Mouse (Mus musculus) liver, embryonic 13.5 days (tissue): ENCODE data around the gene Ube2o. TPM values are rescaled to one million over a fixed set of nuclear protein-coding genes. Genes with fewer than 3 reads are reported as not detected.
A peak's percentile ranks its signal among the peaks of the same experiment; 100 is the strongest.

Source experiments
- ATAC-seq: fragments of 200-750 bp; cut with Nextera tagmentation; 2 replicates; pipeline ENCODE4 v1.8.0; 2017; ENCODE audit warnings: low read depth, mild to moderate bottlenecking, moderate number of reproducible peaks, moderate library complexity
- DNase-seq: peaks from one replicate; pipeline ENCODE4 v3.0.0; 2022
- H3K27ac ChIP-seq: fragments of 300-500 bp; sonication (generic); 2 replicates; pipeline ENCODE4 v1.5.1; 2015; ENCODE audit warnings: moderate library complexity, mild to moderate bottlenecking, inconsistent platforms
- H3K27me3 ChIP-seq: fragments of 300-500 bp; sonication (generic); 2 replicates; pipeline ENCODE4 v1.6.1; 2015; ENCODE audit warnings: mild to moderate bottlenecking, inconsistent platforms
- H3K36me3 ChIP-seq: fragments of 300-500 bp; sonication (generic); 2 replicates; pipeline ENCODE4 v1.6.1; 2015; ENCODE audit warnings: mild to moderate bottlenecking, inconsistent platforms
- H3K4me1 ChIP-seq: fragments of 300-500 bp; sonication (generic); replicated peaks from 2 replicates; pipeline ENCODE4 v1.6.1; 2015; ENCODE audit warnings: inconsistent platforms
- H3K4me2 ChIP-seq: fragments of 300-500 bp; sonication (generic); 2 replicates; pipeline ENCODE4 v1.6.1; 2015; ENCODE audit warnings: inconsistent platforms, mild to moderate bottlenecking, moderate library complexity
- H3K4me3 ChIP-seq: fragments of 300-500 bp; sonication (generic); replicated peaks from 2 replicates; pipeline ENCODE4 v1.5.1; 2015; ENCODE audit warnings: mild to moderate bottlenecking, inconsistent platforms
- H3K9ac ChIP-seq: fragments of 300-500 bp; sonication (generic); 2 replicates; pipeline ENCODE4 v1.6.1; 2015; ENCODE audit warnings: mild to moderate bottlenecking, inconsistent platforms
- H3K9me3 ChIP-seq: fragments of 300-500 bp; sonication (generic); replicated peaks from 2 replicates; pipeline ENCODE4 v1.6.1; 2016; ENCODE audit warnings: inconsistent platforms
- WGBS: fragments of 180-500 bp; shearing (Covaris S2); methylation state at CpG from one replicate; pipeline ENCODE4 v1.1.7; 2015; ENCODE audit not compliant: insufficient replicate concordance; 5-methylcytosine and 5-hydroxymethylcytosine counted together
- polyA plus RNA-seq: library from polyadenylated mRNA; unstranded; fragments of >200 nt; fragmentation: Nextera tagmentation; extraction: Ambion mirVana; gene quantifications from 2 replicates; pipeline ENCODE4 v1.2.1, GENCODE M21; 2015

Gene Ube2o
- polyA plus RNA-seq, 1 experiment from 2014 or later: 22.1 TPM

- DNase-seq: no peak
Measured at GRCm38 (mm10) chr11:116522046-116522445, 59.2 kb downstream of the Ube2o start.

GRCm38 (mm10) chr11:116521143-116521542 lies 60.1 kb downstream of the Ube2o start:
- peaks cover 48% of the 10 kb centered on the region for H3K27me3 ChIP-seq
- peaks cover 31% of the 10 kb centered on the region for H3K4me1 ChIP-seq
- H3K4me3 ChIP-seq: no peak overlapping the region
- H3K4me2 ChIP-seq: no peak overlapping the region
- H3K9ac ChIP-seq: no peak overlapping the region
- H3K27ac ChIP-seq: no peak overlapping the region
- WGBS: 23% methylated on average over 3 of the region's 3 CpGs
- no peaks in the 10 kb centered on the region for H3K9me3 ChIP-seq
- DNase-seq (peak; percentile 59), ATAC-seq (peak; percentile 81)
- H3K36me3 ChIP-seq: no peaks in the 10 kb centered on the region

More at GRCm38 (mm10) chr11:116522046-116522445, 59.2 kb downstream of the Ube2o start:
- no peak for ATAC-seq
- Histone ChIP-seq H3K9me3 (no peaks in the 10 kb centered on the region), H3K36me3 (no peaks in the 10 kb centered on the region), H3K4me1 (peaks cover 31% of the 10 kb centered on the region), H3K27me3 (peaks cover 54% of the 10 kb centered on the region), H3K4me3 (no peak overlapping the region), H3K4me2 (no peak overlapping the region), H3K27ac (no peak overlapping the region), H3K9ac (no peak overlapping the region)
- 73% methylated on average over 3 of the region's 3 CpGs for WGBS

DNA sequence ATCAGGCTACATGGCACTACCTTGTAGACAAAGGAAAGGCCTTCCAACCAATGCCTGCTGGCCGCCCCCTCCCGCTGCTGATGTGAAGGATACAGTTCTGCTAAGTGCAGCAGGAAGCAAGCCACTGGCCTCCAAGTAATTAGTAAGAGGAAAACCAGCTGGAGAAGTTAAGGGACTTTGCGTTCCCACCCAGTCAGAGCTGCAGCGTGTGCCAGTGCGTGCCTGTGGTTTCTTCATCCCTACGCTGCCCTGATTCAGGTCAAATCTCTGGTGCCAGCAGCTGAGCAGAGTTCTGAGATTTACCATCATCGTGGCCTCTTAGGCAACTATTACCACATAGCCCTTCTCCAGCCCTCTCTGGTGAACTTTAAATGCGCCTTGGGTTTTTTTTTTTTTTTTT lies 62.8 kb downstream of the Ube2o start:
- H3K27ac ChIP-seq: no peak overlapping the region
- H3K9me3 ChIP-seq: no peaks in the 10 kb centered on the region
- H3K27me3 ChIP-seq: peaks cover 39% of the 10 kb centered on the region
- H3K36me3 ChIP-seq: no peaks in the 10 kb centered on the region
- no peak for ATAC-seq
- no peak overlapping the region for H3K9ac ChIP-seq
- no peak for DNase-seq
- H3K4me3 ChIP-seq: no peak overlapping the region
- 47% methylated on average over 8 of the region's 8 CpGs for WGBS
- no peak overlapping the region for H3K4me2 ChIP-seq
- peaks cover 28% of the 10 kb centered on the region for H3K4me1 ChIP-seq

- Histone ChIP-seq H3K36me3 (no peaks in the 10 kb centered on the region), H3K27me3 (peaks cover 23% of the 10 kb centered on the region), H3K4me1 (peaks cover 24% of the 10 kb centered on the region), H3K9ac (no peak overlapping the region), H3K27ac (no peak overlapping the region), H3K4me3 (no peak overlapping the region), H3K9me3 (no peaks in the 10 kb centered on the region), H3K4me2 (no peak overlapping the region)
- no peak for ATAC-seq
- DNase-seq: no peak
- 38% methylated on average over 24 of the region's 24 CpGs for WGBS
Measured at GRCm38 (mm10) chr11:116515330-116516020, 65.8 kb downstream of the Ube2o start.

GRCm38 (mm10) chr11:116513531-116514038 lies 67.7 kb downstream of the Ube2o start:
- Histone ChIP-seq H3K4me2 (no peak overlapping the region), H3K36me3 (no peaks in the 10 kb centered on the region), H3K9me3 (no peaks in the 10 kb centered on the region), H3K27me3 (peaks cover 15% of the 10 kb centered on the region), H3K4me1 (peaks cover 23% of the 10 kb centered on the region), H3K4me3 (no peak overlapping the region), H3K9ac (no peak overlapping the region), H3K27ac (no peak overlapping the region)
- no peak for DNase-seq
- WGBS: 69% methylated on average over 4 of the region's 4 CpGs
- ATAC-seq: no peak

GRCm38 (mm10) chr11:116512987-116513386 lies 68.3 kb downstream of the Ube2o start:
- DNase-seq: no peak
- peaks cover 11% of the 10 kb centered on the region for H3K27me3 ChIP-seq
- H3K4me3 ChIP-seq: no peak overlapping the region
- WGBS: 72% methylated on average over 6 of the region's 6 CpGs
- no peak overlapping the region for H3K27ac ChIP-seq
- H3K9ac ChIP-seq: no peak overlapping the region
- H3K36me3 ChIP-seq: no peaks in the 10 kb centered on the region
- H3K4me2 ChIP-seq: no peak overlapping the region
- H3K4me1 ChIP-seq: peaks cover 24% of the 10 kb centered on the region
- H3K9me3 ChIP-seq: no peaks in the 10 kb centered on the region
- no peak for ATAC-seq

DNA sequence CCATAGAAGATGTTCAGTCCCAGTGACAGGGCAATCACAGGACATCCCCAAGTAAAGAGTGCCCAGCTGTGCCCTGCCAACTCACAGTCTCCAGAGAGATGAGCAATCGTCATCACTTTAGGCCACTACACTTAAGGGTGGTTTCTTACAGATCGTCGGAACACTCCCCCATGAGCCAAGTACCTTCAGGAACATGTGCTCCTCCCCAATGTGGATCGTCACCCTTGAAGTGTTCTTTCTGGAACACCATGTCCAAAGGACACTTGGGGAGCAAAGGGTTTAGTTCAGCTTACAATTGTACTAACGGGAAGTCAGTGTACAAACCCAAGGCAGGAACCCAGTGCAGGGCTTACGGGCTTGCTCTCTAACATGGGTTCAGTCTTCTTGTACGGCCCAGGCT lies 69.1 kb downstream of the Ube2o start:
- ATAC-seq (no peak), DNase-seq (no peak)
- Histone ChIP-seq H3K4me1 (peaks cover 31% of the 10 kb centered on the region), H3K27ac (no peak overlapping the region), H3K9ac (no peak overlapping the region), H3K9me3 (no peaks in the 10 kb centered on the region), H3K27me3 (peaks cover 7% of the 10 kb centered on the region; the same call in 1 of the 2 replicates), H3K36me3 (no peaks in the 10 kb centered on the region), H3K4me3 (no peak overlapping the region), H3K4me2 (no peak overlapping the region)
- 85% methylated on average over 7 of the region's 7 CpGs for WGBS

DNA sequence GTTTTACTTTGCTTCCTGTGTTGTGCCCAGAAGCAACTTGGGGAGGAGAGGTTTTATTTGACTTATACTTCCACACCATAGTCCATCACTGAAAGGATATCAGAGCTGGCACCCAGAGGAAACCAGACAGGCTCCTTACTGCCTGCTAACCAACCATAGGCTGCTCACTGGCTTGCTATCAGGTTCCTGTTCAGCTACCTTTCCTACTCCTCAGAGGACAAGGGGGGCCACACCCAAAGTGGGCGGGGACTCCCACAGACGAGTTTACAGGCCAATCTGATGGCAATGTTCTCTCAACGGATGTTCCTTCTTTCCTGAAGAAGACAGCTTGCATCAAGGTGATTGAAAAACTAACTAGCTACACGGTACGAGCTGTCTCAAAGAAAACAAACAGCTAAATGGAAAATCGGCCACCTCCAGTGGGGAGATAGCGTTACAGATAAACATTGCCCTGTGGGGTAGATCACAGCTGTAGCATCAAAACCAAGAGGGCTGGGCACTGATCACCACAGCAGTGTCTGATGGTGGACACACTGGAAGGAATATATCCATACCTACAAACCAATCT lies 69.9 kb downstream of the Ube2o start:
- H3K4me2 ChIP-seq: no peak overlapping the region
- H3K36me3 ChIP-seq: no peaks in the 10 kb centered on the region
- ATAC-seq (peak; percentile 59; the same call in 1 of the 2 replicates), DNase-seq (peak; percentile 63)
- H3K9me3 ChIP-seq: no peaks in the 10 kb centered on the region
- H3K4me1 ChIP-seq: peaks cover 39% of the 10 kb centered on the region
- peak overlapping the region; percentile 50 for H3K27ac ChIP-seq
- peaks cover 7% of the 10 kb centered on the region; the same call in 1 of the 2 replicates for H3K27me3 ChIP-seq
- no peak overlapping the region for H3K9ac ChIP-seq
- 39% methylated on average over 7 of the region's 7 CpGs for WGBS
- H3K4me3 ChIP-seq: no peak overlapping the region

DNA sequence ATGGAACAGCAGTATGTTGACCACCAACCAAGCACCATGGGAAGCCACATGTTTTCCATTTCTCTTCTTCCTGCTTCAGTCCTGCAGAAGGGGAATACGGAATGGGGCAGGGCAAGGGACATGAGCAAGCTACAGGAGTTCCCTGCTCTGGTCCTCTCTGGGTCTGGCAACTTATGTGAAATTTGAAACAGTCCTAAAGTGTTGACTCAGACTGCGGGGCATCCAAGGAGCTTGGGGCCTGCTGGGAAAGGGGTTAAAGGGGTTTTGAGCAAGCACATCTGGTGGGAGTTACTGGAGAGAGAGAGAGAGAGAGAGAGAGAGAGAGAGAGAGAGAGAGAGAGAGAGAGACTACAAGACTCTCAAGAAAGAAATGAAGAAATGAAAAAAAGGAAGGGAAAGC lies 72.6 kb downstream of the Ube2o start:
- no peak overlapping the region for H3K4me2 ChIP-seq
- no peaks in the 10 kb centered on the region for H3K36me3 ChIP-seq
- DNase-seq (no peak), ATAC-seq (no peak)
- H3K4me1 ChIP-seq: peaks cover 57% of the 10 kb centered on the region
- peak overlapping the region; percentile 66; the same call in 1 of the 2 replicates for H3K27ac ChIP-seq
- no peak overlapping the region for H3K4me3 ChIP-seq
- H3K9ac ChIP-seq: no peak overlapping the region
- no peaks in the 10 kb centered on the region for H3K27me3 ChIP-seq
- no peaks in the 10 kb centered on the region for H3K9me3 ChIP-seq
- 75% methylated on average over 2 of the region's 2 CpGs for WGBS

GRCm38 (mm10) chr11:116506151-116506875 lies 74.9 kb downstream of the Ube2o start:
- H3K27me3 ChIP-seq: no peaks in the 10 kb centered on the region
- peak overlapping the region; percentile 59 for H3K9ac ChIP-seq
- DNase-seq (peak; percentile 74), ATAC-seq (peak; percentile 89)
- WGBS: 38% methylated on average over 17 of the region's 17 CpGs
- no peaks in the 10 kb centered on the region for H3K36me3 ChIP-seq
- H3K4me3 ChIP-seq: no peak overlapping the region; the same call in 1 of the 2 replicates
- no peaks in the 10 kb centered on the region for H3K9me3 ChIP-seq
- peak overlapping the region; percentile 51 for H3K4me2 ChIP-seq
- H3K27ac ChIP-seq: peak overlapping the region; percentile 97
- H3K4me1 ChIP-seq: peaks cover 48% of the 10 kb centered on the region

- H3K4me3 ChIP-seq: no peak overlapping the region
- whole genome bisulfite sequencing: 29% methylated on average over 5 of the region's 5 CpGs
- ATAC-seq: peak; percentile 57
- no peaks in the 10 kb centered on the region for H3K36me3 ChIP-seq
- H3K27me3 ChIP-seq: no peaks in the 10 kb centered on the region
- H3K9me3 ChIP-seq: no peaks in the 10 kb centered on the region
- DNase-seq: no peak
- H3K9ac ChIP-seq: peak overlapping the region; percentile 59
- peak overlapping the region; percentile 97 for H3K27ac ChIP-seq
- H3K4me1 ChIP-seq: peaks cover 51% of the 10 kb centered on the region
- peak overlapping the region; percentile 51 for H3K4me2 ChIP-seq
Measured at GRCm38 (mm10) chr11:116505573-116505972, 75.7 kb downstream of the Ube2o start.
